Mouse (Mus musculus): ENCODE measurements at regions not wholly inside any gene's neighbourhood (a gene's known extent, or its start where the extent isn't known, plus 50 kb on each side); places are given as distances from the start of the nearest gene placed in this dataset.

DNA sequence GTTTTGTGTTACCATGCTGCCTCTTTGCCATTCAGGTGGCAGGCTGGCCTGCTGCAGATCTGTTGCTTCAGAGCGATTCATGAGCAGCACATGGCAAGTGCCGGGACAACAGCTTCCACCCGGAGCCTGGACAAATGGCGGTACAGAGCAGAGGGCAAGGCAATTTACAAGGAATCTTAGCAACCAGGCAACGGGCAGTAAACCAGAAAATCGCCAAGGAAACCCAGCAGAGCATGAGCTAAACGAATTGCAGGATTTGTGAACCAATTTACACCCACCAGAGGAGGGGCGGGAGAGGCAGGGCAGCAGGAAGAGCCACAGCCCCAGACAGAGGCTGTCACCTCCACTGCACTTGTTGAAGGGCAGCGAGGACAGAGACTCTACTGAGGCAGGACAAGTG lies 60.5 kb upstream of the Loxl4 start:
- DNase-seq: no peak

DNA sequence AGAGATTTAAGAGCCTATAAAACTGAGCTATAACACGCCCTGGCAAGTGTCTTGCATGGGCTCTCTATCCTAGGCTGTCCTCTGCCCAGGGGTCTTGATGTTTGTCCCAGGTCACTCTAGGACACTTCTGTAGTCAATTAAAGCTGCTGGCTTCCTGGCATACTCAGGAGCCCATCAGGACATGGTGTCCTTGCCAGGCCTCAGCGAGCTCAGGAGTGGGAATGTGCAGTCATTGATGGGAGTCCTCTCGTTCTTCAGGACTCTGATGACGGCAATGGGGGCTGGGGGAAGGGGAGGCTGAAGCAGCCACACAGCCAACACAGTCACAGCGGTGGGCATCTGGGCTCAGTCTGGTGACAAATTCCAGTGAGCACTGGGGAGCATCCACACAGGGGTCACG lies 57.3 kb upstream of the Loxl4 start:
- no peak for DNase-seq

- peak; percentile 41 for DNase-seq
Observed at GRCm38 (mm10) chr19:42668385-42669098, 55.9 kb upstream of the Loxl4 start.

- DNase-seq: no peak
Observed at GRCm38 (mm10) chr19:42666906-42667305, 54.3 kb upstream of the Loxl4 start.

All from lung, postnatal 14 days (tissue).